Mouse (Mus musculus): Measurements from ENCODE around the gene Heatr5a.

DNA sequence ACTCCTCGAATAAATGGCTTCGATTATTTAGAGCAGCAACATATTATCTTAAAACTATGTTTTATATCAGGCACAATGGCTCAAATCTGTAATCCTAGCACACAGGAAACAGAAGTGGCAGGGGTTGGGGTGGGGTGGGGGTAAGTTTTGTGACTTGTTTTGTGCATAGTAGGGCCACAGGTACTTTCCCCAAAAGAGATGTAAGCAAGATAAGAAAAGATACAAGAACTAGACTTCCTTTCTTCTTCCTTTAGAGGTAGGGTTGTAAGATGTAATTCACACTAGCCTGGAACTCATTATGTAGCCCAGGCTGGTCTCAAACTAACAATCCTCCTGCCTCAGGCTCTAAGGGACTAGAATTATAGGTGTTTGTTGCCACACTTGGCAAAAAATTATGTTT is 41.5 kb downstream of the Heatr5a start:
- TF ChIP-seq CTCF (IDR thresholded peaks at IDR 0.05; ENCODE audit: insufficient read depth, low read depth, low read length) (no peak), POLR2A (IDR thresholded peaks at IDR 0.05; ENCODE audit: insufficient read depth, low read depth, low read length) (no peak)

Data from olfactory bulb, adult 2 months (tissue).